Mouse (Mus musculus) hindbrain, embryonic 16.5 days (tissue): ENCODE results near the gene Pip5k1b. TPM values are rescaled to one million over a fixed set of nuclear protein-coding genes. Genes with fewer than 3 reads are reported as not detected.

Source experiments
- ATAC-seq: fragments of 200-750 bp; cut with Nextera tagmentation; 2 replicates; pipeline ENCODE4 v1.8.0; 2017; ENCODE audit warnings: moderate TSS enrichment, moderate library complexity
- H3K27ac ChIP-seq: fragments of 300-500 bp; sonication (generic); 2 replicates; pipeline ENCODE4 v1.5.1; 2014; ENCODE audit warnings: low read depth, mild to moderate bottlenecking, control low read depth, low read length, moderate library complexity
- H3K27me3 ChIP-seq: fragments of 300-500 bp; sonication (generic); replicated peaks from 2 replicates; pipeline ENCODE4 v1.6.1; 2014; ENCODE audit warnings: low read length; ENCODE audit not compliant: control insufficient read depth, insufficient read depth
- H3K36me3 ChIP-seq: fragments of 300-500 bp; sonication (generic); 2 replicates; pipeline ENCODE4 v1.6.1; 2014; ENCODE audit warnings: mild to moderate bottlenecking, low read length, moderate library complexity, mixed read lengths; ENCODE audit not compliant: control insufficient read depth, insufficient read depth
- H3K4me1 ChIP-seq: fragments of 300-500 bp; sonication (generic); 2 replicates; pipeline ENCODE4 v1.6.1; 2014; ENCODE audit warnings: low read depth, low read length; ENCODE audit not compliant: control insufficient read depth, insufficient read depth
- H3K4me2 ChIP-seq: fragments of 300-500 bp; sonication (generic); 2 replicates; pipeline ENCODE4 v1.6.1; 2014; ENCODE audit warnings: mild to moderate bottlenecking, low read length, control low read depth, moderate library complexity
- H3K4me3 ChIP-seq: fragments of 300-500 bp; sonication (generic); 2 replicates; pipeline ENCODE4 v1.5.1; 2014; ENCODE audit warnings: mild to moderate bottlenecking, low read length, control low read depth, moderate library complexity
- H3K9ac ChIP-seq: fragments of 300-500 bp; sonication (generic); 2 replicates; pipeline ENCODE4 v1.6.1; 2014; ENCODE audit warnings: low read depth, mild to moderate bottlenecking, control low read depth, low read length, moderate library complexity
- H3K9me3 ChIP-seq: fragments of 300-500 bp; sonication (generic); 2 replicates; pipeline ENCODE4 v1.6.1; 2014; ENCODE audit warnings: mild to moderate bottlenecking, low read length, moderate library complexity; ENCODE audit not compliant: control insufficient read depth
- WGBS: fragments of 180-500 bp; shearing (Covaris S2); extraction: QIAGEN DNeasy Blood & Tissue Kit; methylation state at CpG from one replicate; pipeline ENCODE4 v1.1.7; 2014; 5-methylcytosine and 5-hydroxymethylcytosine counted together
- polyA plus RNA-seq: library from polyadenylated mRNA; unstranded; fragments of >200 nt; fragmentation: Nextera tagmentation; extraction: Ambion mirVana; gene quantifications from 2 replicates; pipeline ENCODE4 v1.2.1, GENCODE M21; 2015

Gene Pip5k1b
- polyA plus RNA-seq, result 2.2 and 2.4 TPM in 2 replicates

DNA sequence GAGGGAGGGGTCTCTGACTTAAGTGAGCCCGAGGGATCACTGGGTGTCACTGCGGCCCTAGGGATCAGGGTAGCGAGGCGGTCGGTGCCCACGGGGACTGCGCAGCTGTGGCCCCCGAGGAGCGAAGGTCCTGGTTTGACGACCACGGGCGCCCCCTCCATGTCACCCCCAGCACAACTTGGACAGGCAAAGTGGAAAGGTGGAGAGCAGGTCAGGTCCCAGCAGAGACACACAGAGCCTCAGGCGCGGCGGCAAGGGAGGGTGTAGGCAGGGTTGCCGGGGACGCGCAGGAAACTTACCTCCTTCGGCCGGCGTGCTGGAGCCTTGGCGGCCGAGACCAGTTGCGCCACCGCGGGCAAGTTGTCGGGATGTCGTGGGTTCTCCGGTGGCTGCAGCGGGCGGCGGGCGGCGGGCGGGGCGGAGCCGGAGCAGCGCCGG lies at the start of gene Pip5k1b:
Gene Pip5k1b, minus strand, starts transcription at position 407 of the 438 bp plus-strand sequence.
- peak within 1 kb of the TSS; percentile 87 for H3K4me3 ChIP-seq
- WGBS, result under 1% methylated on average over 36 of the region's 39 CpGs
- H3K9ac ChIP-seq, result peak within 1 kb of the TSS; percentile 88
- peak within 1 kb of the TSS; percentile 64 for H3K27ac ChIP-seq
- peaks cover 11% of the 10 kb centered on the region for H3K4me1 ChIP-seq
- H3K27me3 ChIP-seq, result peaks cover 7% of the 10 kb centered on the region
- H3K4me2 ChIP-seq, result peak within 1 kb of the TSS; percentile 71
- H3K36me3 ChIP-seq, result no peaks in the 10 kb centered on the region
- peak; percentile 43 for ATAC-seq
- no peaks in the 10 kb centered on the region for H3K9me3 ChIP-seq

DNA sequence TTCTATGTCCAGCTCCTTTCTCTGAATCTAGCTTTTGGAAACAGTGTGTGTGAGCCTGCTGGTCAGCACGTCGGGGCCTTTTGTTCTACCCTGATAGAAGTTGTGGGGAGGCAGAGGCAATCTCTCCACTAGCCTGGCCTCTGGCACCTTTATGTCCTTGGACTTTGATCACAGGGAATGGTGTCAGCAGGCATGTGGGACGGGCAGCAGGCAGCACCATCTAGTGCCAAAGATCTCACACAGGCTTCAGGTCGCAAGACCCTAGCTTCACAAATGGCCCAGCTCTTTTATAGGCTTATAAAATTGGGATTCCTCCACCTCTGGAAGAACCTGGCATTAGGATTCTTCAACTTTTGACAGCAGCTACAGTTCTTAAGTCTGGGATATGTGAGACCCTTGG lies 48.4 kb upstream of the Pip5k1b start:
- Histone ChIP-seq H3K27me3 (no peaks in the 10 kb centered on the region), H3K9ac (no peak overlapping the region), H3K9me3 (peaks cover 3% of the 10 kb centered on the region; the same call in 1 of the 2 replicates), H3K4me3 (no peak overlapping the region), H3K4me1 (no peaks in the 10 kb centered on the region), H3K36me3 (no peaks in the 10 kb centered on the region), H3K4me2 (no peak overlapping the region), H3K27ac (no peak overlapping the region)
- WGBS, result 82% methylated on average over 4 of the region's 4 CpGs
- no peak for ATAC-seq

- Histone ChIP-seq H3K9me3 (peaks cover 3% of the 10 kb centered on the region; the same call in 1 of the 2 replicates), H3K27me3 (no peaks in the 10 kb centered on the region), H3K4me2 (no peak overlapping the region), H3K4me3 (no peak overlapping the region), H3K4me1 (no peaks in the 10 kb centered on the region), H3K9ac (no peak overlapping the region), H3K27ac (no peak overlapping the region), H3K36me3 (no peaks in the 10 kb centered on the region)
- 95% methylated on average over 4 of the region's 4 CpGs for WGBS
- ATAC-seq, result no peak
These were observed 47.8 kb upstream of the Pip5k1b start for GRCm38 (mm10) chr19:24603431-24603830.

- Histone ChIP-seq H3K27ac (no peak overlapping the region), H3K9ac (no peak overlapping the region), H3K27me3 (no peaks in the 10 kb centered on the region), H3K36me3 (no peaks in the 10 kb centered on the region), H3K4me2 (no peak overlapping the region), H3K4me3 (no peak overlapping the region), H3K9me3 (no peaks in the 10 kb centered on the region), H3K4me1 (no peaks in the 10 kb centered on the region)
- ATAC-seq, result no peak
- WGBS, result 34% methylated on average over 2 of the region's 2 CpGs
These were observed 31.1 kb upstream of the Pip5k1b start for GRCm38 (mm10) chr19:24586726-24587125.

GRCm38 (mm10) chr19:24585171-24585570 lies 29.5 kb upstream of the Pip5k1b start:
- WGBS, result 95% methylated on average over 5 of the region's 5 CpGs
- no peaks in the 10 kb centered on the region for H3K36me3 ChIP-seq
- no peak overlapping the region for H3K4me3 ChIP-seq
- H3K4me2 ChIP-seq, result no peak overlapping the region
- H3K9me3 ChIP-seq, result no peaks in the 10 kb centered on the region
- no peak overlapping the region for H3K9ac ChIP-seq
- H3K27ac ChIP-seq, result no peak overlapping the region
- ATAC-seq, result no peak
- H3K27me3 ChIP-seq, result no peaks in the 10 kb centered on the region
- H3K4me1 ChIP-seq, result no peaks in the 10 kb centered on the region

DNA sequence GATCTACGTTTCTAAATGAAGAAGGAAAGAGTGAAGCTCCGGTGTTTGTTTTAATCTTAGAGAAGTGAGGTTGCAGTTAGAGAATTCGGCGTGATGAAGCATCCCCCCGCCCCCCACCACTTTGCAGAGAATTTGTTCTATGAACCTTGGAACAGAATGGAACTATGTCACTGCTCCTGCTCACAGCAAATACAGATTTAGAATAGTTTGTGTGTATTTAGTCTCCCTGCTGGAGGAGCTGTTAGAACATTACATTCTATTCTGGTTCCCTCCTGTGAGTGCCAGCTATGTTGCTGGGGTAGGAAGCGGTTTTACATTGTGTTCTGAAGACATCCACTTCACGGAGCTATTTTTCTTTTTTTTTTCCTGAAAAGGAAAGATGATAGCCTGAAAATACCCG lies 28.3 kb upstream of the Pip5k1b start:
- Histone ChIP-seq H3K9me3 (no peaks in the 10 kb centered on the region), H3K27ac (no peak overlapping the region), H3K36me3 (no peaks in the 10 kb centered on the region), H3K27me3 (no peaks in the 10 kb centered on the region), H3K4me1 (no peaks in the 10 kb centered on the region), H3K9ac (no peak overlapping the region), H3K4me2 (no peak overlapping the region), H3K4me3 (no peak overlapping the region)
- ATAC-seq, result no peak
- 81% methylated on average over 8 of the region's 8 CpGs for WGBS

GRCm38 (mm10) chr19:24576125-24576524 lies 20.5 kb upstream of the Pip5k1b start:
- Histone ChIP-seq H3K36me3 (no peaks in the 10 kb centered on the region), H3K27ac (no peak overlapping the region), H3K4me2 (no peak overlapping the region), H3K27me3 (no peaks in the 10 kb centered on the region), H3K4me3 (no peak overlapping the region), H3K9ac (no peak overlapping the region), H3K9me3 (no peaks in the 10 kb centered on the region), H3K4me1 (no peaks in the 10 kb centered on the region)
- no peak for ATAC-seq
- WGBS, result 94% methylated on average over 13 of the region's 13 CpGs

DNA sequence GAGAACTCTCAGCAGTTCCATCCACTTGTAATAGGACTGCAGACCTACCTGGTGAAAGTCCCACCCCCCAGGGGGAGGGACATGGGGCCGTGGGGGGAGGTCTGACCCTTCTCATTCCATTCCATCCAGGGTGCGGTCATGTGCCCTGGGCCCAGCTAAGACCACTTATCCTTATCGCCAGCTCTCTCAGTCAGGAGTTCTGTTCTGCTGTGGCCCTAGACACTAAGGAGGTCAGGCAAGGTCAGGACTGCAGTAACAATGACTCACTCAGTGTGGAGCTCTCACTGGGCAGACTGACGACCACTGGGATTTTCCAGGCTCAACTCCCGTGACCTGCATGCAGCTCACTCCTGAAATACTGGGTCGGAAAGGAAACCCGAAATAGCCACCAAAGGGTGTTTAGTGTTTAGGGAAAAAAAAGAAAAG lies 16.1 kb upstream of the Pip5k1b start:
- Histone ChIP-seq H3K4me2 (no peak overlapping the region), H3K27me3 (no peaks in the 10 kb centered on the region), H3K27ac (no peak overlapping the region), H3K4me1 (no peaks in the 10 kb centered on the region), H3K4me3 (no peak overlapping the region), H3K36me3 (no peaks in the 10 kb centered on the region), H3K9ac (no peak overlapping the region), H3K9me3 (no peaks in the 10 kb centered on the region)
- ATAC-seq, result no peak
- WGBS, result 39% methylated on average over 7 of the region's 7 CpGs

GRCm38 (mm10) chr19:24570969-24571368 lies 15.3 kb upstream of the Pip5k1b start:
- no peak overlapping the region for H3K27ac ChIP-seq
- no peak overlapping the region for H3K9ac ChIP-seq
- no peak overlapping the region for H3K4me2 ChIP-seq
- no peak for ATAC-seq
- H3K4me3 ChIP-seq, result no peak overlapping the region
- no peaks in the 10 kb centered on the region for H3K36me3 ChIP-seq
- 67% methylated on average over 8 of the region's 8 CpGs for WGBS
- H3K4me1 ChIP-seq, result no peaks in the 10 kb centered on the region
- no peaks in the 10 kb centered on the region for H3K27me3 ChIP-seq
- H3K9me3 ChIP-seq, result no peaks in the 10 kb centered on the region

- Histone ChIP-seq H3K27me3 (peaks cover 7% of the 10 kb centered on the region), H3K9ac (no peak overlapping the region), H3K4me3 (no peak overlapping the region), H3K9me3 (no peaks in the 10 kb centered on the region), H3K36me3 (no peaks in the 10 kb centered on the region), H3K4me1 (peaks cover 11% of the 10 kb centered on the region), H3K4me2 (peak overlapping the region; percentile 71; the same call in 1 of the 2 replicates), H3K27ac (no peak overlapping the region)
- no peak for ATAC-seq
- under 1% methylated on average over 11 of the region's 11 CpGs for WGBS
These were observed 1.8 kb upstream of the Pip5k1b start for GRCm38 (mm10) chr19:24557456-24557855.
